Mouse (Mus musculus) kidney, postnatal 0 days (tissue): ENCODE measurements around the gene Wnt6. TPM values are rescaled to one million over a fixed set of nuclear protein-coding genes. Genes with fewer than 3 reads are reported as not detected.

Experiments
- ATAC-seq: fragments of 200-750 bp; cut with Nextera tagmentation; replicated peaks from 2 replicates; pipeline ENCODE4 v1.8.0; 2017; ENCODE audit warnings: low read depth, moderate number of reproducible peaks, moderate TSS enrichment, moderate library complexity; ENCODE audit not compliant: low FRiP score
- DNase-seq: peaks from one replicate; pipeline ENCODE4 v3.0.0-alpha.2; 2016; ENCODE audit warnings: low spot score
- H3K27ac ChIP-seq: fragments of 300-500 bp; sonication (generic); 2 replicates; pipeline ENCODE4 v1.5.1; 2014; ENCODE audit warnings: mild to moderate bottlenecking
- H3K27me3 ChIP-seq: fragments of 300-500 bp; sonication (generic); 2 replicates; pipeline ENCODE4 v1.6.1; 2014; ENCODE audit warnings: low read length, mixed read lengths; ENCODE audit not compliant: insufficient read depth
- H3K36me3 ChIP-seq: fragments of 300-500 bp; sonication (generic); 2 replicates; pipeline ENCODE4 v1.6.1; 2014; ENCODE audit warnings: low read length, mixed read lengths; ENCODE audit not compliant: insufficient read depth
- H3K4me1 ChIP-seq: fragments of 300-500 bp; sonication (generic); replicated peaks from 2 replicates; pipeline ENCODE4 v1.6.1; 2014; ENCODE audit warnings: antibody characterized with exemption, low read length, mixed read lengths; ENCODE audit not compliant: insufficient read depth
- H3K4me2 ChIP-seq: fragments of 300-500 bp; sonication (generic); 2 replicates; pipeline ENCODE4 v1.6.1; 2014; ENCODE audit warnings: mild to moderate bottlenecking, low read length, moderate library complexity, mixed read lengths
- H3K4me3 ChIP-seq: fragments of 300-500 bp; sonication (generic); replicated peaks from 2 replicates; pipeline ENCODE4 v1.5.1; 2014; ENCODE audit warnings: low read depth, low read length
- H3K9ac ChIP-seq: fragments of 300-500 bp; sonication (generic); 2 replicates; pipeline ENCODE4 v1.6.1; 2014; ENCODE audit warnings: low read depth, low read length
- H3K9me3 ChIP-seq: fragments of 300-500 bp; sonication (generic); replicated peaks from 2 replicates; pipeline ENCODE4 v1.6.1; 2016; ENCODE audit warnings: low read length, inconsistent platforms, mixed read lengths
- CTCF ChIP-seq: IDR thresholded peaks from 2 replicates; pipeline ENCODE4 v1.5.1; 2016; ENCODE audit warnings: antibody characterized with exemption, low read depth, mild to moderate bottlenecking, moderate library complexity
- whole genome bisulfite sequencing: fragments of 180-500 bp; shearing (Covaris S2); extraction: QIAGEN DNeasy Blood & Tissue Kit; methylation state at CpG from one replicate; pipeline ENCODE4 v1.1.7; 2014; 5-methylcytosine and 5-hydroxymethylcytosine counted together
- polyA plus RNA-seq: library from polyadenylated mRNA; unstranded; fragments of >200 nt; fragmentation: Nextera tagmentation; extraction: Ambion mirVana; gene quantifications from 2 replicates; pipeline ENCODE4 v1.2.1, GENCODE M21; 2015

Gene Wnt6
- polyA plus RNA-seq, 1 experiment from 2014 or later = 1.9 TPM

GRCm38 (mm10) chr1:74752833-74753232 lies 18.9 kb upstream of the Wnt6 start:
- TF ChIP-seq CTCF = no peak
- no peaks in the 10 kb centered on the region for H3K27me3 ChIP-seq
- 0 out of 2 replicates have a peak, but pooled peaks cover 6% of the 10 kb centered on the region for H3K4me1 ChIP-seq
- no peaks in the 10 kb centered on the region for H3K36me3 ChIP-seq
- no peaks in the 10 kb centered on the region for H3K9me3 ChIP-seq
- H3K9ac ChIP-seq = no peak overlapping the region
- H3K4me3 ChIP-seq = no peak overlapping the region
- DNase-seq (no peak), ATAC-seq (no peak)
- no peak overlapping the region for H3K27ac ChIP-seq
- no peak overlapping the region for H3K4me2 ChIP-seq
- WGBS = 93% methylated on average over 3 of the region's 3 CpGs

- no peak for DNase-seq
- 71% methylated on average over 8 of the region's 8 CpGs for WGBS
Measured at GRCm38 (mm10) chr1:74753266-74753974, 18.3 kb upstream of the Wnt6 start.

GRCm38 (mm10) chr1:74754175-74754785 lies 17.4 kb upstream of the Wnt6 start:
- no peaks in the 10 kb centered on the region for H3K27me3 ChIP-seq
- H3K36me3 ChIP-seq = no peaks in the 10 kb centered on the region
- H3K4me2 ChIP-seq = no peak overlapping the region
- DNase-seq (no peak), ATAC-seq (no peak; the same call in 1 of the 2 replicates)
- H3K27ac ChIP-seq = no peak overlapping the region
- H3K9me3 ChIP-seq = no peaks in the 10 kb centered on the region
- no peak overlapping the region for H3K9ac ChIP-seq
- 0 out of 2 replicates have a peak, but pooled peaks cover 6% of the 10 kb centered on the region for H3K4me1 ChIP-seq
- H3K4me3 ChIP-seq = no peak overlapping the region
- WGBS = 35% methylated on average over 5 of the region's 5 CpGs
- no peak for TF ChIP-seq CTCF

More at GRCm38 (mm10) chr1:74753266-74753974, 18.3 kb upstream of the Wnt6 start:
- Histone ChIP-seq H3K9ac (no peak overlapping the region), H3K4me3 (no peak overlapping the region), H3K4me2 (no peak overlapping the region), H3K27me3 (no peaks in the 10 kb centered on the region), H3K9me3 (no peaks in the 10 kb centered on the region), H3K27ac (no peak overlapping the region), H3K4me1 (0 out of 2 replicates have a peak, but pooled peaks cover 6% of the 10 kb centered on the region), H3K36me3 (no peaks in the 10 kb centered on the region)
- TF ChIP-seq CTCF = no peak
- ATAC-seq = no peak

GRCm38 (mm10) chr1:74759773-74760172 lies 11.9 kb upstream of the Wnt6 start:
- no peak overlapping the region for H3K4me2 ChIP-seq
- 25% methylated on average over 4 of the region's 4 CpGs for WGBS
- no peaks in the 10 kb centered on the region for H3K36me3 ChIP-seq
- no peaks in the 10 kb centered on the region for H3K9me3 ChIP-seq
- H3K4me1 ChIP-seq = no peaks in the 10 kb centered on the region
- ATAC-seq = 0 out of 2 replicates have a peak, but pooled peaks have one; percentile 36
- TF ChIP-seq CTCF = peak; percentile 85
- H3K27me3 ChIP-seq = peaks cover 6% of the 10 kb centered on the region; the same call in 1 of the 2 replicates
- H3K27ac ChIP-seq = no peak overlapping the region
- H3K9ac ChIP-seq = no peak overlapping the region
- H3K4me3 ChIP-seq = no peak overlapping the region
- DNase-seq = peak; percentile 90

- Histone ChIP-seq H3K27ac (no peak overlapping the region), H3K27me3 (peaks cover 6% of the 10 kb centered on the region; the same call in 1 of the 2 replicates), H3K4me2 (no peak overlapping the region), H3K4me3 (no peak overlapping the region), H3K9ac (no peak overlapping the region), H3K4me1 (no peaks in the 10 kb centered on the region), H3K9me3 (no peaks in the 10 kb centered on the region), H3K36me3 (no peaks in the 10 kb centered on the region)
- WGBS = 3% methylated on average over 6 of the region's 6 CpGs
- TF ChIP-seq CTCF = peak; percentile 77
- ATAC-seq = no peak
- DNase-seq = peak; percentile 82
Measured at GRCm38 (mm10) chr1:74763081-74763480, 8.6 kb upstream of the Wnt6 start.

GRCm38 (mm10) chr1:74770727-74771466 lies 795 bp upstream of the Wnt6 start:
- DNase-seq = no peak
- no peak for TF ChIP-seq CTCF
- WGBS = 3% methylated on average over 35 of the region's 35 CpGs
- Histone ChIP-seq H3K27me3 (peaks cover 40% of the 10 kb centered on the region), H3K4me2 (peak overlapping the region; percentile 89), H3K9me3 (no peaks in the 10 kb centered on the region), H3K27ac (no peak overlapping the region), H3K36me3 (no peaks in the 10 kb centered on the region), H3K4me3 (peak overlapping the region; percentile 44), H3K4me1 (peaks cover 19% of the 10 kb centered on the region), H3K9ac (no peak overlapping the region)
- ATAC-seq = no peak
